Mouse (Mus musculus) retina, postnatal 1 day (tissue): ENCODE data around the gene Stoml1.

Experiments used
- DNase-seq: peaks from one replicate; pipeline ENCODE4 v3.0.0-alpha.2; 2012

Gene Stoml1

DNA sequence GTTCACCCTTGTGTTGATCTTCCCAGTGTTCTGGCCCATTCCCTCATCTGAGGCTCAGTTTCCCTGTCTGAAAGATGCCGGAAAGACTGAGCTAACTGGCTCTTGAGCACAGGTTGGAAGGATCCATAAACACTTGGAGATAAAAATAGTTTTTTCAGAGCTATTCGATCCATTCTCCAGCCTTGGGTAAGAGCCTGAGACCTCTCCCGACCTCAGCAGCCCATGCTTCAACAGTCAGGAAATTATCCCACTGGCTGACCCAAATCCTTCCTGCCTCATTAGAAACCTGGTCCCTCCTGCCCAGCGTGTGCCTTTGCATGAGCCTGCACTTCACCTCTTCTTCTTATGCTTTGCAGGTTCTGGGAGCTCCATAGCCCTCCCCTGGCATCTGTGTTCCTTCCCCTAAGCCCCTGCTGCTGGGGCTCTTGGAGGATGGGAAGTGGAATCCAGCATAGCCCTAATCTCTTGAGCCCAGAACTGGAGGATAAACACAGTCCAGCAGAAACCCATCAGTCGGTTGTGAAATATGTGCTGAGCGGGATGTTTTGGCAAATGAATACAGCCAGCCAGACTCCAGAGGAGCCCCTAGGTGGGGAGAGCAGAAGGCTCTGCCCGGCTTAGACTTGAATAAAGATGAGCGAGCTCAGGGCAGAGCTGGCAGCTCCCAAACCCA, 50.8 kb downstream of the Stoml1 start:
- peak; percentile 68 for DNase-seq

DNA sequence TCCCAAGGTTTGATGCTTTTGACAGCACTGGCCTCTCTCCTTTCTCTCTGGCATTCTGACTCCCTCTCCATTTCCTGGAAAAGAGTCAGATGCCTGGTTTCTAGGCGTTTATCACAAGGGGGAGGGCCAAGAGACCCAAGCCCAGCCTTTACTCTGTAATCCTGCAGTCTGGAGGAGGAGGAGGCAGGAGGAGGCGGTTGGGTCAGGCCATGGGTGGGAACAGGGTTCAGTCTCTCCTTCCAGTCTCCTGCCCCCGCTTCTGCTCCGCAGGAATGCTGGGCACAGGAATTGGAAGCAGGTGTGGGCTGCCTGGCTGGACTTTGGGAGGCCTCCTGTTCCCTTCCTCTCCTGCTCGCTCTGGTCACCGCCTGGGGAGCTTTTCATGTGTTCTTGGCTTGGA, 52.7 kb downstream of the Stoml1 start:
- DNase-seq, result no peak

DNA sequence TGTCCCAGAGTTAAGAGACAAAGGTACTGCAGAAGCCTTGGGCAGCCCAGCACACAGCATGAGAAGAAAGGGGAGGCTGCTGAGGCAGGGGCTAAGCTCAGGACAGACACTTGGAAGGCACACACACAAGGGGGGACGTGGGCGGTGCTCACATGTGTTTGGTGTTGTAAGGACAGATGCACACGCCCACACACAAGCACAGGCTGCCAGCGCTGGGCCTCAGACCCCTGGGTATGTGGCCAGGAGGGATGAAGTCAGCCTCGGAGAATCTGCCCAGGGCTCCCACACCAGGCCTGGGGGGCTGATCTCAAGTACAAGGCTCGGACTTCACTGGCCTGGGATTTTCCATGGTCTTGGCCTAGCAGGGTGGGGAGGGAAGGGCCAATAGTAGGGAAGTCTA, 55.4 kb downstream of the Stoml1 start:
- DNase-seq, result no peak

DNA sequence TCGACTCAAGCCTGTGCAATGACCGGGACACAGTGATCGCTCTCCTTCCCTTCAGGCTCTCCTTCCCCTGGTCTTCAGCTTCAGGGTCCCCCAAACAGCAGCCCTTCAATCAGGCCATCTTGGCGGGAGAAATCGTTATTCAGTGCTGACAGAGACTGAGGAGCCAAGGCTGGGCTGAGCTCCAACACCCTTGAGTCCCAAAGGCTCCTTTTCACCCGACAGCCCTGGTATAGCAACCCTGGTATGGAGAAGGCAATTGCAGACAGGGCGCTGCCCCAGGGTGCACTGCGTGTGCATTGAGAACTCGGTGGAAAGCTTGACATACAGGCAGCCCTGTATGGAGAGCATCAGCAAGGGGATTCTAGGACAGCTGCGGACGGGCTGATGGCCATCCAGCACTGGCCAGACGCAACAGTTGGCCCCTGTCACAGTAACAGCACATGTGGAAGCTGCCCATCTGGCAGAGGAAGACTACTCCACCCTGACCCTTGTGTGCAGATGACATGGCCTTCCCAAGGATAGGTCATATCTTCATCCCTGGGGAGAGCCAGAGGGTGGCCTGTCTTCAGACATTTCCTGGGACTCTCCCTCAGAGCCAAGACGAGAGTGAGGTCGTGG, 57.2 kb downstream of the Stoml1 start:
- no peak for DNase-seq

DNA sequence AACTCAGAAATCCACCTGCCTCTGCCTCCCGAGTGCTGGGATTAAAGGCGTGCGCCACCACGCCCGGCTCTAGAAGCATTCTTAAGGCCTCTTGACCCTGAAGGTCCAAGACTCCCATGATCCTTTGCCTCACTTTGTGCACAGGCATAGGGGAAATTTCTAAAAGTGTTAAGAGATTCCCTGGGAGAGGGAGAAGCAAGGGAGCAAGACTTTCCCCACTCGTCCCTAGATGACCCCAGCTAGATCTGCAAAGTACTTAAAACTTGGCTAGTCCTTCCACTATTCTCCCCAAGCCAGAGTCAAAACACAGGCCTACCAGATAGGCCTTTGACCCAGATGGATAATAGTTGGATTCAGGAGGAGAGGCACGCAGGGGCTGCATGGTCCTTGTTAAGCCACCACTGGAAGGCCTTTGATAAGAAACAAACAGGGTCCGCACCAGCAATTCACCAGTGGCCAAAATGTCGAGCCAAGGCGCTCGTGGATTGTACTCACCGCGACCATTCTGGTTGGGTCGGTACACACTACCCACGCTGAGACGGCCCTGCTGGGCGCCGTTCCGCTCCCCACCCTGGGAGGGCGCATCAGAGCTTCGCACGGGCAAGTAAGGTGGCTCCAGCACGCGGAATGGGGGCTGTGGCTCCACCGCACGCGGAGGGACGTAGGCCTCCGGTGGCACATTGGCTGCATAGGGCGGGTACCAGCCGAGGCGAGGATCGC, 58.4 kb downstream of the Stoml1 start:
- DNase-seq, result no peak
